Mouse (Mus musculus): ENCODE data around the gene Rps15.

GRCm38 (mm10) chr10:80315315-80315714 lies 23.1 kb downstream of the Rps15 start:
- no peak for TF ChIP-seq CTCF (IDR thresholded peaks at IDR 0.05; ENCODE audit: low read depth)
- TF ChIP-seq EP300 (optimal IDR thresholded peaks at IDR 0.05), result no peak
